Mouse (Mus musculus) NIH3T3 (cell line): ENCODE measurements around the gene Podnl1.

Source experiments
- DNase-seq: peaks from one replicate; pipeline ENCODE4 v3.0.0-alpha.2; 2012; ENCODE audit warnings: low read depth

The Podnl1 gene

GRCm38 (mm10) chr8:84127202-84127901 is 1.6 kb downstream of the Podnl1 start:
- DNase-seq: no peak

- DNase-seq: no peak
Measured at GRCm38 (mm10) chr8:84128277-84128676, 2.5 kb downstream of the Podnl1 start.

- DNase-seq: no peak
Measured at GRCm38 (mm10) chr8:84130806-84131205, 5.0 kb downstream of the Podnl1 start.

GRCm38 (mm10) chr8:84132225-84132624 is 6.4 kb downstream of the Podnl1 start:
- no peak for DNase-seq

- no peak for DNase-seq
Measured at GRCm38 (mm10) chr8:84137848-84138247, 12.1 kb downstream of the Podnl1 start.

- no peak for DNase-seq
Measured at GRCm38 (mm10) chr8:84140838-84141237, 15.0 kb downstream of the Podnl1 start.

GRCm38 (mm10) chr8:84144636-84145245 is 19.0 kb downstream of the Podnl1 start:
- peak; percentile 67 for DNase-seq

GRCm38 (mm10) chr8:84147324-84147766 is 21.6 kb downstream of the Podnl1 start:
- no peak for DNase-seq

GRCm38 (mm10) chr8:84147769-84148530 is 22.2 kb downstream of the Podnl1 start, which contains the start of the genes Cc2d1a and 4930432K21Rik:
Gene Cc2d1a, minus strand, starts transcription at chr8:84147936.
Gene 4930432K21Rik, plus strand, starts transcription at chr8:84148025.
- peak; percentile 97 for DNase-seq

- no peak for DNase-seq
Measured at GRCm38 (mm10) chr8:84148531-84148850, 22.7 kb downstream of the Podnl1 start.

GRCm38 (mm10) chr8:84149181-84149580 is 23.4 kb downstream of the Podnl1 start:
- DNase-seq: no peak

- DNase-seq: no peak
Measured at GRCm38 (mm10) chr8:84157620-84158019, 31.8 kb downstream of the Podnl1 start.

- DNase-seq: no peak
Measured at GRCm38 (mm10) chr8:84167696-84168095, 41.9 kb downstream of the Podnl1 start.

- DNase-seq: no peak
Measured at GRCm38 (mm10) chr8:84170096-84170495, 44.3 kb downstream of the Podnl1 start.

GRCm38 (mm10) chr8:84173861-84174260 is 48.1 kb downstream of the Podnl1 start:
- DNase-seq: peak; percentile 63

- no peak for DNase-seq
Measured at GRCm38 (mm10) chr8:84176560-84176959, 50.8 kb downstream of the Podnl1 start.

GRCm38 (mm10) chr8:84177405-84177804 is 51.6 kb downstream of the Podnl1 start:
- DNase-seq: no peak

GRCm38 (mm10) chr8:84178592-84178991 is 52.8 kb downstream of the Podnl1 start:
- DNase-seq: no peak

- no peak for DNase-seq
Measured at GRCm38 (mm10) chr8:84179946-84180345, 54.2 kb downstream of the Podnl1 start.

- no peak for DNase-seq
Measured at GRCm38 (mm10) chr8:84180530-84181190, 54.9 kb downstream of the Podnl1 start.
